Comparison of ENCODE assay signal across 8 mouse cellular contexts in the genomic region with DNA sequence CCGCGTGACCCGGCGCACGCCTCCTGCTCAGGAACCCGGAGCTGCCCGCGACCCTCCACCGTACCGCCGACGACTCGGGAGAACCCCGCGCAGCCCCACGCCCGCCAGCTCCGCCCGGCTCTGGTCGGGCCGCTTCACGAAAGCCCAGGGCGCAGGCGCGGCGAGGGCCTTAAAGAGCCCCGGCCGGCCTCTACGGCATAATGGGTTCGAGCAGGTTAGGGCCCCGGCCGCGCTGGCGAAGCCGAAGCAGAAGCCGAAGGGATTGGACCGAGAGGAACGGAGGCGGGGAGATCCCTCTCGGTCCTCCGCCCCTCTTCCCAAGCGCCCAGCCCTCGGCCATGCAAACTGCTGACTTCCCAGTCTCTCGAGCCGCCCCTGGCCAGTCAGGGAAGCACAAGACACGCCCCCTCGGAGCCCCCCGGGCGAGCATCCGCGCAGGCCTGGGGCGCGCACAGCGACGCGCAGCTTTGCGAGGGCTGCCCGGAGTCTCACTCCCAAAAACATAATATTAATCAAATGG. TPM values are rescaled to one million over a fixed set of nuclear protein-coding genes. Genes with fewer than 3 reads are reported as not detected.
DNase-seq lines count a peak whose midpoint lies in the region; ATAC-seq lines count a peak whose summit lies in the region.

No protein-coding gene starts in this region.

- peak; percentile 69 for ATAC-seq in megakaryocyte, adult 5-6 weeks (ENCODE audit: poor library complexity, severe bottlenecking)

- DNase-seq in adrenal gland, adult (ENCODE audit: inconsistent age in 2 of 2, low spot score in 1 of 2) = peak; percentile 95 to 98
- DNase-seq in embryo, embryonic 10 days (ENCODE audit: low spot score) = peak; percentile 96
- peak; percentile 86 for DNase-seq in gastrocnemius, postnatal 10 days
- peak; percentile 59 for DNase-seq in induced T-regulatory cell, adult 2 months (ENCODE audit: low read depth)
- peak; percentile 72 to 87 for DNase-seq in left cerebral cortex, adult 8-10 months (ENCODE audit: low spot score in 2 of 2)
- peak; percentile 84 to 85 for DNase-seq in right cerebral cortex, adult 2 months (ENCODE audit: low spot score in 2 of 2)
- peak; percentile 66 for DNase-seq in urinary bladder, postnatal 10 days (ENCODE audit: low spot score)

RNA-seq across cellular contexts. Expression of gene Evi5, which starts 5.9 kb away (rescaled TPM):
- total RNA-seq in gastrocnemius, postnatal 10 days (2021) = 10 to 100 TPM; 17.6 to 26.5 TPM
- 10 to 100 TPM; 77.1 to 86.4 (median 78.8) TPM for total RNA-seq in left cerebral cortex, adult 8-10 months (2022)
- 53.0 and 55.2 TPM in 2 replicates for total RNA-seq in megakaryocyte, adult 5-6 weeks (2015)
- total RNA-seq in megakaryocyte, adult 5-6 weeks (2017) = 43.8 and 44.6 TPM in 2 replicates

RNA-seq across cellular contexts. Expression of gene Rpl5, which starts 31.3 kb away (rescaled TPM):
- 10 to 100 TPM; 60.8 to 65.1 TPM for total RNA-seq in gastrocnemius, postnatal 10 days (2021)
- total RNA-seq in left cerebral cortex, adult 8-10 months (2022) = 10 to 100 TPM; 52.8 to 63.6 (median 62.2) TPM
- 281 and 294 TPM in 2 replicates for total RNA-seq in megakaryocyte, adult 5-6 weeks (2015)
- 116 and 124 TPM in 2 replicates for total RNA-seq in megakaryocyte, adult 5-6 weeks (2017)

RNA-seq across cellular contexts. Expression of gene Ube2d2b, which starts 39.1 kb away (rescaled TPM):
- total RNA-seq in gastrocnemius, postnatal 10 days (2021) = not detected
- total RNA-seq in left cerebral cortex, adult 8-10 months (2022) = not detected
- not detected in 2 replicates for total RNA-seq in megakaryocyte, adult 5-6 weeks (2015)
- 0.07 TPM in 1 of 2 replicates, not detected in the other for total RNA-seq in megakaryocyte, adult 5-6 weeks (2017)

Comparison
In these comparisons a context has a peak if more than half of its experiments do, and no peak if none do; other contexts are left out.
1. Peak in every context shown above with its lines: DNase-seq and ATAC-seq.